Mouse (Mus musculus) liver, embryonic 14.5 days (tissue): ENCODE data around the gene B4galnt2.

ENCODE experiments used
- CTCF ChIP-seq: IDR thresholded peaks from 2 replicates; pipeline ENCODE4 v1.5.1; 2016; ENCODE audit warnings: antibody characterized with exemption, low read depth, control low read depth
- EP300 ChIP-seq: IDR thresholded peaks from 2 replicates; pipeline ENCODE4 v1.6.1; 2016; ENCODE audit warnings: antibody characterized with exemption, low read depth

DNA sequence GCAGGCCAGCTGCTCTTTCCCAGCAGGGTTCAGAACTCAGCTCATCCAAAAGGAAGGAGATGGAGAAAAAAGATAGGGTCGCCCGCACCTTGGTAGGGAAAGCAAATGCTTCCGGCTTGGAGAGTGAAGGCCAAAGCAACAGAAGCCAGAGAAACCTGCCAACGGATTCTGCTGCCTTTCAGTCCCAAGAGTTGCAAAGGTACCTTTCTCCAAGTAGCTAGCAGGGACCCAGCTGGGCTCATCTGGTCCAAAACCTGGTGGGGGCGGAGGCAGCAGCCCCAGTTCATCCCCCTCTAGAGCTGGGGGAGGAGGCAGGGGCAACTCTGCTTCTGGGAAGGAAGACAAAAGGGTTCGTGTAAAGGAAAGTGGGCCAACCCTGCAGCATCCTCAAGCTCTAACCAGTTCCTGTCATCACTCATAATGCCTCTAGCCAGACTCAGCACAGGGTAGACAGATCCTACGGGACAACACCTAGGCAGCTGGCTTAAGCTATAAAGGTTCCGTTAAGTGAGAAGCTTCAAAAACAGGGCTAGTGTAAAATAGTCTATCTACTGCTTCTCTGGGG is 81.6 kb downstream of the B4galnt2 start:
- TF ChIP-seq CTCF (no peak), EP300 (no peak)
